Mouse (Mus musculus): ENCODE measurements at regions not wholly inside any gene's neighbourhood (a gene's known extent, or its start where the extent isn't known, plus 50 kb on each side); places are given as distances from the start of the nearest gene placed in this dataset.

- TF ChIP-seq CTCF (IDR thresholded peaks at IDR 0.05; ENCODE audit: extremely low read depth, insufficient read depth, low read length) (no peak), POLR2A (IDR thresholded peaks at IDR 0.05; ENCODE audit: extremely low read depth, insufficient read depth, low read length) (no peak)
Measured at GRCm38 (mm10) chr17:51552277-51553015, 280.6 kb downstream of the Satb1 start.

Measured in cortical plate, adult 2 months (tissue).